Mouse (Mus musculus): ENCODE results near the gene Hdac1. TPM values are rescaled to one million over a fixed set of nuclear protein-coding genes. Genes with fewer than 3 reads are reported as not detected.
A peak's percentile ranks its signal among the peaks of the same experiment; 100 is the strongest.
"Not testable (repeated sequence)": the region's sequence is repeated elsewhere in the genome, so short reads cannot be mapped to it uniquely, and the experiment has no call there.

Hdac1 gene
- polyA plus RNA-seq, 1 experiment from 2014 or later = 207 TPM

GRCm38 (mm10) chr4:129528901-129529300 is 13.6 kb downstream of the Hdac1 start:
- not testable (repeated sequence) for H3K27ac ChIP-seq (replicated peaks); H3K27me3 ChIP-seq; H3K4me2 ChIP-seq (replicated peaks); H3K9ac ChIP-seq; H3K9me3 ChIP-seq (replicated peaks); ATAC-seq (ENCODE audit: insufficient number of reproducible peaks, low FRiP score, low TSS enrichment, low read depth); H3K4me3 ChIP-seq (replicated peaks); H3K4me1 ChIP-seq
- peaks cover 72% of the 10 kb centered on the region for H3K36me3 ChIP-seq
- WGBS = 93% methylated on average over 6 of the region's 6 CpGs

- H3K4me2 ChIP-seq (replicated peaks) = no peak overlapping the region
- no peaks in the 10 kb centered on the region for H3K27me3 ChIP-seq
- H3K27ac ChIP-seq (replicated peaks) = no peak overlapping the region
- no peak for ATAC-seq (ENCODE audit: insufficient number of reproducible peaks, low FRiP score, low TSS enrichment, low read depth)
- H3K9ac ChIP-seq = no peak overlapping the region
- no peak overlapping the region for H3K4me3 ChIP-seq (replicated peaks)
- H3K4me1 ChIP-seq = no peaks in the 10 kb centered on the region
- H3K9me3 ChIP-seq (replicated peaks) = no peaks in the 10 kb centered on the region
- peaks cover 83% of the 10 kb centered on the region for H3K36me3 ChIP-seq
- 87% methylated on average over 3 of the region's 3 CpGs for WGBS
Measured at GRCm38 (mm10) chr4:129525889-129526288, 16.6 kb downstream of the Hdac1 start.

- Histone ChIP-seq H3K4me2 (replicated peaks) (no peak overlapping the region), H3K36me3 (peaks cover 82% of the 10 kb centered on the region), H3K4me1 (no peaks in the 10 kb centered on the region), H3K27me3 (no peaks in the 10 kb centered on the region), H3K27ac (replicated peaks) (no peak overlapping the region), H3K4me3 (replicated peaks) (no peak overlapping the region), H3K9me3 (replicated peaks) (no peaks in the 10 kb centered on the region), H3K9ac (no peak overlapping the region)
- no peak for ATAC-seq (ENCODE audit: insufficient number of reproducible peaks, low FRiP score, low TSS enrichment, low read depth)
- 92% methylated on average over 5 of the region's 5 CpGs for WGBS
Measured at GRCm38 (mm10) chr4:129525338-129525737, 17.2 kb downstream of the Hdac1 start.

GRCm38 (mm10) chr4:129518519-129518918 is 24.0 kb downstream of the Hdac1 start:
- H3K27me3 ChIP-seq = no peaks in the 10 kb centered on the region
- no peak overlapping the region for H3K9ac ChIP-seq
- peaks cover 17% of the 10 kb centered on the region for H3K4me1 ChIP-seq
- H3K36me3 ChIP-seq = peaks cover 64% of the 10 kb centered on the region
- no peaks in the 10 kb centered on the region for H3K9me3 ChIP-seq (replicated peaks)
- WGBS = 85% methylated on average over 8 of the region's 8 CpGs
- H3K4me2 ChIP-seq (replicated peaks) = no peak overlapping the region
- H3K27ac ChIP-seq (replicated peaks) = no peak overlapping the region; the same call in 1 of the 2 replicates
- no peak for ATAC-seq (ENCODE audit: insufficient number of reproducible peaks, low FRiP score, low TSS enrichment, low read depth)
- no peak overlapping the region for H3K4me3 ChIP-seq (replicated peaks)

GRCm38 (mm10) chr4:129516925-129517324 is 25.6 kb downstream of the Hdac1 start:
- ATAC-seq (ENCODE audit: insufficient number of reproducible peaks, low FRiP score, low TSS enrichment, low read depth) = no peak
- peaks cover 48% of the 10 kb centered on the region for H3K36me3 ChIP-seq
- no peak overlapping the region for H3K4me3 ChIP-seq (replicated peaks)
- H3K4me2 ChIP-seq (replicated peaks) = 0 out of 2 replicates have a peak overlapping the region, but pooled peaks have one; percentile 8
- peak overlapping the region; percentile 77 for H3K27ac ChIP-seq (replicated peaks)
- 35% methylated on average over 2 of the region's 2 CpGs for WGBS
- no peaks in the 10 kb centered on the region for H3K27me3 ChIP-seq
- no peak overlapping the region for H3K9ac ChIP-seq
- peaks cover 27% of the 10 kb centered on the region for H3K4me1 ChIP-seq
- no peaks in the 10 kb centered on the region for H3K9me3 ChIP-seq (replicated peaks)

GRCm38 (mm10) chr4:129514300-129514898 is 28.1 kb downstream of the Hdac1 start:
- no peaks in the 10 kb centered on the region for H3K9me3 ChIP-seq (replicated peaks)
- no peaks in the 10 kb centered on the region for H3K27me3 ChIP-seq
- peak overlapping the region; percentile 95 for H3K27ac ChIP-seq (replicated peaks)
- peak overlapping the region; percentile 94 for H3K4me3 ChIP-seq (replicated peaks)
- peak; percentile 30 for ATAC-seq (ENCODE audit: insufficient number of reproducible peaks, low FRiP score, low TSS enrichment, low read depth)
- peaks cover 39% of the 10 kb centered on the region for H3K4me1 ChIP-seq
- H3K4me2 ChIP-seq (replicated peaks) = peak overlapping the region; percentile 65
- peaks cover 25% of the 10 kb centered on the region for H3K36me3 ChIP-seq
- H3K9ac ChIP-seq = peak overlapping the region; percentile 99
- WGBS = under 1% methylated on average over 35 of the region's 35 CpGs

- Histone ChIP-seq H3K4me1 (peaks cover 39% of the 10 kb centered on the region), H3K9me3 (replicated peaks) (no peaks in the 10 kb centered on the region), H3K4me3 (replicated peaks) (peak overlapping the region; percentile 94), H3K9ac (peak overlapping the region; percentile 99), H3K36me3 (peaks cover 24% of the 10 kb centered on the region), H3K27ac (replicated peaks) (peak overlapping the region; percentile 95), H3K4me2 (replicated peaks) (peak overlapping the region; percentile 65), H3K27me3 (no peaks in the 10 kb centered on the region)
- ATAC-seq (ENCODE audit: insufficient number of reproducible peaks, low FRiP score, low TSS enrichment, low read depth) = peak; percentile 41
- 0% methylated on average over 34 of the region's 57 CpGs for WGBS
Measured at GRCm38 (mm10) chr4:129513891-129514290, 28.6 kb downstream of the Hdac1 start.

GRCm38 (mm10) chr4:129513086-129513767 is 29.3 kb downstream of the Hdac1 start, which contains the start of gene Marcksl1:
Gene Marcksl1 (plus strand): TSS chr4:129513581.
- peak within 1 kb of the TSS; percentile 95 for H3K27ac ChIP-seq (replicated peaks)
- WGBS = 4% methylated on average over 47 of the region's 47 CpGs
- no peaks in the 10 kb centered on the region for H3K27me3 ChIP-seq
- H3K4me3 ChIP-seq (replicated peaks) = peak within 1 kb of the TSS; percentile 94
- peaks cover 42% of the 10 kb centered on the region for H3K4me1 ChIP-seq
- peak within 1 kb of the TSS; percentile 99 for H3K9ac ChIP-seq
- peaks cover 18% of the 10 kb centered on the region for H3K36me3 ChIP-seq
- peak; percentile 90 for ATAC-seq (ENCODE audit: insufficient number of reproducible peaks, low FRiP score, low TSS enrichment, low read depth)
- H3K4me2 ChIP-seq (replicated peaks) = peak within 1 kb of the TSS; percentile 65
- no peaks in the 10 kb centered on the region for H3K9me3 ChIP-seq (replicated peaks)

GRCm38 (mm10) chr4:129511413-129512096 is 31.0 kb downstream of the Hdac1 start:
- Histone ChIP-seq H3K36me3 (peaks cover 2% of the 10 kb centered on the region), H3K4me1 (peaks cover 39% of the 10 kb centered on the region), H3K9ac (no peak overlapping the region), H3K4me2 (replicated peaks) (no peak overlapping the region), H3K27ac (replicated peaks) (peak overlapping the region; percentile 59; the same call in 1 of the 2 replicates), H3K9me3 (replicated peaks) (no peaks in the 10 kb centered on the region), H3K27me3 (no peaks in the 10 kb centered on the region), H3K4me3 (replicated peaks) (no peak overlapping the region)
- 23% methylated on average over 6 of the region's 6 CpGs for WGBS
- no peak for ATAC-seq (ENCODE audit: insufficient number of reproducible peaks, low FRiP score, low TSS enrichment, low read depth)

- 34% methylated on average over 6 of the region's 6 CpGs for WGBS
- H3K27me3 ChIP-seq = no peaks in the 10 kb centered on the region
- no peak overlapping the region for H3K4me3 ChIP-seq (replicated peaks)
- no peaks in the 10 kb centered on the region for H3K36me3 ChIP-seq
- H3K27ac ChIP-seq (replicated peaks) = peak overlapping the region; percentile 59; the same call in 1 of the 2 replicates
- H3K4me1 ChIP-seq = peaks cover 36% of the 10 kb centered on the region
- H3K9me3 ChIP-seq (replicated peaks) = no peaks in the 10 kb centered on the region
- H3K4me2 ChIP-seq (replicated peaks) = no peak overlapping the region
- ATAC-seq (ENCODE audit: insufficient number of reproducible peaks, low FRiP score, low TSS enrichment, low read depth) = no peak
- H3K9ac ChIP-seq = no peak overlapping the region
Measured at GRCm38 (mm10) chr4:129510723-129511412, 31.6 kb downstream of the Hdac1 start.

GRCm38 (mm10) chr4:129509650-129510049 is 32.9 kb downstream of the Hdac1 start:
- H3K4me1 ChIP-seq = peaks cover 25% of the 10 kb centered on the region
- no peaks in the 10 kb centered on the region for H3K9me3 ChIP-seq (replicated peaks)
- no peak overlapping the region for H3K9ac ChIP-seq
- no peak overlapping the region for H3K27ac ChIP-seq (replicated peaks)
- ATAC-seq (ENCODE audit: insufficient number of reproducible peaks, low FRiP score, low TSS enrichment, low read depth) = no peak
- 63% methylated on average over 3 of the region's 3 CpGs for WGBS
- no peaks in the 10 kb centered on the region for H3K36me3 ChIP-seq
- no peak overlapping the region for H3K4me2 ChIP-seq (replicated peaks)
- no peaks in the 10 kb centered on the region for H3K27me3 ChIP-seq
- no peak overlapping the region for H3K4me3 ChIP-seq (replicated peaks)

Measured in embryonic facial prominence, embryonic 15.5 days (tissue).